ENCODE assay signal across 8 mouse cellular contexts in the genomic region with DNA sequence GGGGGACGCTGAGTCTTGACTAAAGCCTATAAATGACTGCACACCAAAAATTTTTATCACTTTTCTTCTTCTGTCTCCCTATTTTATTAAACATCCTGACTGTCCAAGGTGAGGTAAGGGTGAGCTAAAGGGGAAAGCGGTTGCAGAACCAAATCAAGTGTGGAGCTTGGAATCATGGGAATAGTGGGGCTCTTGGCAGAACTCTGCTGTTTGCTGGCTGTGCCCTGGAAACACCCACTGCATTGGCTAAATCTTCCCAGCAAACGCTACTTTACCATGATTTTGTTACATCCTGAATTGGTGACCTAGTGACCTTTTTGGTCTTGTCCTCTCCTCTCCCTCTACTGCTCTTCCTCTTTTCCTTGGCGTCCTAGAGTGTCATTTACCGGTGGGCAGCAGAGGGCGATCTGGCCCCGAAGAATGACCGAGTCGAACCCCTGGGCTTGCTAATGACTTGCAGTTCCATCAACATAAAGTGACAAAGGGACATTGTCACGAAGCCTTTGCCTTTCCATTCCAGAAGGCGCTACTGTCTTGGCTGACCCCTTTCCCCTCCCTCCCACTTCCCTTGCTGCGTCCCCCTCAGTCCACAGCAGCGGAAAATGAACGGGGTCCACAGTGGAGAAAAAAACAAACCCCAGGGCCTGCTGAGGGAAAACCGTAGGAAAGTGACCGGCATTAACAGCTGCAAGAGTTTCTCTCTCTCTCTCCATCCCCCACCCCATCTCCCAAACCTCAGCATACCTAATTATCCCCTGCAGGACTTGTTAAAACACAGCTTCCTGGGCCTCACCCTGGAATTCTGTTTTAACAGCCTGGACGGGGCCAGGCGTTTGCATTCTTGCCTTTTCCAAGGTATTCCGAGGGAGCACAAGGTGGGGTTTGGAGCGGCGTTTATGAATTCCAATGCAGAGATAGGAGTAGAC. TPM values are rescaled to one million over a fixed set of nuclear protein-coding genes. Genes with fewer than 3 reads are reported as not detected.
DNase-seq lines count a peak whose midpoint lies in the region; ATAC-seq and TF ChIP-seq lines count a peak whose summit lies in the region.

No protein-coding gene starts in this region.

- peak overlapping the region; percentile 58 for H3K4me2 ChIP-seq in lung, embryonic 16.5 days (ENCODE audit: low read depth, low read length)

- H3K9ac ChIP-seq in lung, embryonic 16.5 days (ENCODE audit: low read length) = peak overlapping the region; percentile 51

- no peak for TF ChIP-seq POLR2A in cerebellum, adult 2 months (IDR thresholded peaks at IDR 0.05; ENCODE audit: borderline replicate concordance, insufficient read depth, low read length)

- 0 out of 2 replicates have a peak, but pooled peaks cover 3% of the 10 kb centered on the region for H3K4me1 ChIP-seq in G1E (ENCODE audit: insufficient read depth, low read depth, low read length)
- no peaks in the 10 kb centered on the region for H3K4me1 ChIP-seq in cerebellum, adult 2 months (ENCODE audit: control insufficient read depth, insufficient read depth, low read length)
- peaks cover 11% of the 10 kb centered on the region for H3K4me1 ChIP-seq in lung, embryonic 16.5 days (replicated peaks; ENCODE audit: control insufficient read depth, insufficient read depth, low read length)

- peaks cover 15% of the 10 kb centered on the region for H3K27me3 ChIP-seq in G1E (ENCODE audit: insufficient read depth, low read length)
- no peaks in the 10 kb centered on the region for H3K27me3 ChIP-seq in cerebellum, adult 2 months (ENCODE audit: control insufficient read depth, insufficient read depth, low read length)
- no peaks in the 10 kb centered on the region for H3K27me3 ChIP-seq in lung, embryonic 16.5 days (ENCODE audit: control insufficient read depth, insufficient read depth, low read depth, low read length)

- H3K36me3 ChIP-seq in G1E (replicated peaks) = no peaks in the 10 kb centered on the region
- no peaks in the 10 kb centered on the region for H3K36me3 ChIP-seq in lung, embryonic 16.5 days (ENCODE audit: control insufficient read depth, insufficient read depth, low read length)

- WGBS in cerebellum, adult 2 months = 25% methylated on average over 21 of the region's 21 CpGs
- WGBS in lung, embryonic 16.5 days = 10% methylated on average over 21 of the region's 21 CpGs

- peak; percentile 39 for DNase-seq in G1E (ENCODE audit: low spot score)
- DNase-seq in cerebellum, adult 2 months = peak; percentile 80 to 88
- DNase-seq in forelimb bud, embryonic 11.5 days (ENCODE audit: low read depth, low spot score) = peak; percentile 82
- peak; percentile 84 for DNase-seq in heart, postnatal 4 days
- peak; percentile 75 for DNase-seq in layer of hippocampus, adult 9-11 months
- peak; percentile 59 for DNase-seq in retina, adult 2 months (ENCODE audit: low read depth, low spot score)
- peak; percentile 85 for DNase-seq in thymus, postnatal 25 days

- H3K9me3 ChIP-seq in G1E (replicated peaks) = no peaks in the 10 kb centered on the region
- H3K9me3 ChIP-seq in lung, embryonic 16.5 days (ENCODE audit: control insufficient read depth, low read length) = no peaks in the 10 kb centered on the region

- H3K27ac ChIP-seq in cerebellum, adult 2 months (ENCODE audit: insufficient read depth, low read length) = no peak overlapping the region
- 0 out of 2 replicates have a peak overlapping the region, but pooled peaks have one; percentile 7 for H3K27ac ChIP-seq in lung, embryonic 16.5 days (ENCODE audit: low read length)

- TF ChIP-seq CTCF in G1E (IDR thresholded peaks at IDR 0.05; ENCODE audit: low read depth, low read length) = no peak
- TF ChIP-seq CTCF in cerebellum, adult 2 months (IDR thresholded peaks at IDR 0.05; ENCODE audit: borderline replicate concordance, insufficient read depth, low read depth, low read length) = peak; percentile 95

- no peak for ATAC-seq in G1E (ENCODE audit: extremely low read depth, insufficient number of reproducible peaks, low FRiP score, poor library complexity, severe bottlenecking)
- ATAC-seq in lung, embryonic 16.5 days (ENCODE audit: low read depth) = peak; percentile 87

- H3K4me3 ChIP-seq in G1E (ENCODE audit: low read depth, low read length) = no peak overlapping the region
- no peak overlapping the region for H3K4me3 ChIP-seq in cerebellum, adult 2 months (replicated peaks; ENCODE audit: insufficient read depth, low read depth, low read length)
- peak overlapping the region; percentile 29 for H3K4me3 ChIP-seq in lung, embryonic 16.5 days (ENCODE audit: low read length)

RNA-seq across cellular contexts. Expression of a gene that starts 29.7 kb away (rescaled TPM):
- total RNA-seq in G1E (2014; fragmentation: Nextera tagmentation) (14.2 and 20.5 TPM in 2 replicates), G1E (2017) (15.7 and 18.2 TPM in 2 replicates)
- polyA plus RNA-seq in G1E (2012) = 1.6 and 1.9 TPM in 2 replicates
- polyA plus RNA-seq in cerebellum, adult 2 months (2012; rRNA removed) = 22.3 and 23.3 TPM in 2 replicates
- 10 to 100 TPM; 15.9 to 16.6 TPM for total RNA-seq in heart, postnatal 4 days (2021)
- polyA plus RNA-seq in lung, embryonic 16.5 days (2015; fragmentation: Nextera tagmentation; extraction: Ambion mirVana) = 14.1 and 14.7 TPM in 2 replicates
